Mouse (Mus musculus) testis, adult 2 months (tissue): ENCODE results near the gene Ing5.

Source experiments
- CTCF ChIP-seq: fragments of 200-500 bp; IDR thresholded peaks from 2 replicates; pipeline ENCODE4 v1.5.1; 2012; ENCODE audit warnings: low read depth, mild to moderate bottlenecking, inconsistent platforms, low read length, moderate library complexity; ENCODE audit not compliant: control insufficient read depth, insufficient read depth, insufficient replicate concordance
- POLR2A ChIP-seq: fragments of 200-500 bp; IDR thresholded peaks from 2 replicates; pipeline ENCODE4 v1.6.1; 2012; ENCODE audit warnings: low read depth, mild to moderate bottlenecking, inconsistent platforms, low read length, moderate library complexity; ENCODE audit not compliant: control insufficient read depth

DNA sequence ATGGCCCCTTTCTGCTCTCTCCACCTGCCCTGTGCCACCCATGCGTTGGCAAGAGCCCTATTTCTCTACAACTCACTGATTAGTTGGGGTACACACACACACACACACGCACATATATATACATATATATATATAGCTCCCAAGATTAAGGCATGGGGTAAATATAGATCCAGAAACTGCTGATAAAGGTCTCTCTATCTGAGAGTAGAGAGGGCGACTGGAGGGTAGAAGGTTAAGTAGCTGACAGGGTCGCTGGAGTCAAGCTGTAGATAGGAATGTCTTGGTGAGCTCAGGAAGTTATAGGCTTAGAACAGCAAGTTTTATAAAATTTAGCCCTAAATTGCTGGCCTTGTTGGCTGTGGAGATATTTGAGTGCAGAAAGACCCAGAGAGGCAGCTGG lies 1.1 kb downstream of the Ing5 start:
- TF ChIP-seq CTCF (no peak), POLR2A (no peak)
